Mouse (Mus musculus) MN1 (cell line): ENCODE data around the gene Cbx7.
"Not testable (repeated sequence)": the region's sequence is repeated elsewhere in the genome, so short reads cannot be mapped to it uniquely, and the experiment has no call there.

ENCODE experiments used
- DNase-seq: peaks from one replicate; pipeline ENCODE4 v3.0.0-alpha.2; 2016; ENCODE audit warnings: low spot score

The Cbx7 gene

GRCm38 (mm10) chr15:79950250-79951025 lies 20.5 kb downstream of the Cbx7 start:
- DNase-seq = no peak

GRCm38 (mm10) chr15:79947681-79948080 lies 23.2 kb downstream of the Cbx7 start:
- no peak for DNase-seq

GRCm38 (mm10) chr15:79946790-79947189 lies 24.1 kb downstream of the Cbx7 start:
- no peak for DNase-seq

- DNase-seq = peak; percentile 94
These were observed 24.9 kb downstream of the Cbx7 start for GRCm38 (mm10) chr15:79946022-79946421.

GRCm38 (mm10) chr15:79944948-79945347 lies 26.0 kb downstream of the Cbx7 start:
- no peak for DNase-seq

GRCm38 (mm10) chr15:79943584-79943983 lies 27.3 kb downstream of the Cbx7 start:
- no peak for DNase-seq

GRCm38 (mm10) chr15:79942541-79942940 lies 28.4 kb downstream of the Cbx7 start:
- DNase-seq = no peak

GRCm38 (mm10) chr15:79940932-79941331 lies 30.0 kb downstream of the Cbx7 start:
- DNase-seq = peak; percentile 61

- no peak for DNase-seq
These were observed 31.0 kb downstream of the Cbx7 start for GRCm38 (mm10) chr15:79939913-79940312.

GRCm38 (mm10) chr15:79939501-79939900 lies 31.4 kb downstream of the Cbx7 start:
- not testable (repeated sequence) for DNase-seq

GRCm38 (mm10) chr15:79939020-79939419 lies 31.9 kb downstream of the Cbx7 start:
- DNase-seq = no peak

GRCm38 (mm10) chr15:79936374-79936751 lies 34.6 kb downstream of the Cbx7 start:
- no peak for DNase-seq

GRCm38 (mm10) chr15:79935654-79936373 lies 35.1 kb downstream of the Cbx7 start:
- DNase-seq = no peak

GRCm38 (mm10) chr15:79934776-79935175 lies 36.1 kb downstream of the Cbx7 start:
- DNase-seq = no peak

GRCm38 (mm10) chr15:79933670-79934514 lies 37.0 kb downstream of the Cbx7 start:
- no peak for DNase-seq

- DNase-seq = no peak
These were observed 37.8 kb downstream of the Cbx7 start for GRCm38 (mm10) chr15:79933052-79933669.

- no peak for DNase-seq
These were observed 38.5 kb downstream of the Cbx7 start for GRCm38 (mm10) chr15:79932323-79932987.

GRCm38 (mm10) chr15:79931496-79932141 lies 39.3 kb downstream of the Cbx7 start:
- DNase-seq = no peak

- DNase-seq = no peak
These were observed 41.2 kb downstream of the Cbx7 start for GRCm38 (mm10) chr15:79929734-79930133.

- no peak for DNase-seq
These were observed 42.2 kb downstream of the Cbx7 start for GRCm38 (mm10) chr15:79928736-79929135.

- no peak for DNase-seq
These were observed 42.6 kb downstream of the Cbx7 start for GRCm38 (mm10) chr15:79928316-79928715.
